Mouse (Mus musculus): ENCODE results near the gene Gm28305. TPM values are rescaled to one million over a fixed set of nuclear protein-coding genes. Genes with fewer than 3 reads are reported as not detected.

Gene Gm28305
- polyA plus RNA-seq, 2 experiments: not detected

GRCm38 (mm10) chr9:104085730-104086429 lies 45.4 kb downstream of the Gm28305 start:
- Histone ChIP-seq H3K27ac (replicated peaks; ENCODE audit: low read depth, low read length) (no peak overlapping the region), H3K9ac (ENCODE audit: low read depth, low read length, severe bottlenecking) (no peak overlapping the region), H3K27me3 (ENCODE audit: control insufficient read depth, insufficient read depth, low read length) (no peaks in the 10 kb centered on the region), H3K4me3 (replicated peaks; ENCODE audit: low read length) (no peak overlapping the region), H3K4me2 (replicated peaks; ENCODE audit: low read depth, low read length, severe bottlenecking) (no peak overlapping the region), H3K9me3 (ENCODE audit: control insufficient read depth, low read length) (no peaks in the 10 kb centered on the region), H3K4me1 (ENCODE audit: control insufficient read depth, insufficient read depth, low read length) (peaks cover 7% of the 10 kb centered on the region; the same call in 1 of the 2 replicates), H3K36me3 (ENCODE audit: control insufficient read depth, insufficient read depth, low read length) (peaks cover 4% of the 10 kb centered on the region; the same call in 1 of the 2 replicates)
- DNase-seq (ENCODE audit: low spot score) (no peak), ATAC-seq (ENCODE audit: low FRiP score, low read depth) (no peak)
- WGBS: 44% methylated on average over 4 of the region's 4 CpGs
- TF ChIP-seq POLR2A (IDR thresholded peaks at IDR 0.05; ENCODE audit: borderline replicate concordance, extremely low read depth, insufficient read depth, insufficient read length): no peak

GRCm38 (mm10) chr9:104088555-104088954 lies 48.1 kb downstream of the Gm28305 start:
- ATAC-seq (ENCODE audit: low FRiP score, low read depth) (no peak), DNase-seq (ENCODE audit: low spot score) (peak; percentile 57)
- Histone ChIP-seq H3K4me3 (replicated peaks; ENCODE audit: low read length) (no peak overlapping the region), H3K4me2 (replicated peaks; ENCODE audit: low read depth, low read length, severe bottlenecking) (no peak overlapping the region), H3K27ac (replicated peaks; ENCODE audit: low read depth, low read length) (peak overlapping the region; percentile 72; the same call in 1 of the 2 replicates), H3K4me1 (ENCODE audit: control insufficient read depth, insufficient read depth, low read length) (peaks cover 7% of the 10 kb centered on the region; the same call in 1 of the 2 replicates), H3K27me3 (ENCODE audit: control insufficient read depth, insufficient read depth, low read length) (no peaks in the 10 kb centered on the region), H3K36me3 (ENCODE audit: control insufficient read depth, insufficient read depth, low read length) (peaks cover 4% of the 10 kb centered on the region; the same call in 1 of the 2 replicates), H3K9ac (ENCODE audit: low read depth, low read length, severe bottlenecking) (no peak overlapping the region), H3K9me3 (ENCODE audit: control insufficient read depth, low read length) (no peaks in the 10 kb centered on the region)
- WGBS: 60% methylated on average over 8 of the region's 8 CpGs
- no peak for TF ChIP-seq POLR2A (IDR thresholded peaks at IDR 0.05; ENCODE audit: borderline replicate concordance, extremely low read depth, insufficient read depth, insufficient read length)

DNA sequence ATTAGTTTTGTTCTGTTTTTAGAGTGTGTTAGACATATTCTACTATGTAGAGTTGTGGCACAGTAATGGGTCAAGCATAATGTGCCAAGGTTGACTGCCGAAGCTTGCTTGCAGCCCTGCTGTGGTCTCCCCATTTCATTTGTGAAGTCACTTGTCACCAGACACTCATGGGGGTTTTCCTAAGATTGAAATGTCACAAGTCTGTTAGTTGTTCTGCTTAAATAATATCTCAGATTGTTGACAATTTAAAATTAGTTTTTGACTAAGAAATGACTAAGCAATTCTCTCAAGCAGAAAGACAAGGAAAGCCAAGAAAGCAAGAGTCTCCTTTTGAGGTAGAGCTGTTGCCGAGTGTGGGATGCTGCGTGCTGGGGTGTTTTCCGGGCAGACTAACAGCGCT lies 52.5 kb downstream of the Gm28305 start:
- Histone ChIP-seq H3K27ac (replicated peaks; ENCODE audit: low read depth, low read length) (no peak overlapping the region), H3K36me3 (ENCODE audit: control insufficient read depth, insufficient read depth, low read length) (no peaks in the 10 kb centered on the region), H3K9ac (ENCODE audit: low read depth, low read length, severe bottlenecking) (no peak overlapping the region), H3K4me1 (ENCODE audit: control insufficient read depth, insufficient read depth, low read length) (peaks cover 7% of the 10 kb centered on the region; the same call in 1 of the 2 replicates), H3K9me3 (ENCODE audit: control insufficient read depth, low read length) (no peaks in the 10 kb centered on the region), H3K4me2 (replicated peaks; ENCODE audit: low read depth, low read length, severe bottlenecking) (no peak overlapping the region), H3K27me3 (ENCODE audit: control insufficient read depth, insufficient read depth, low read length) (no peaks in the 10 kb centered on the region), H3K4me3 (replicated peaks; ENCODE audit: low read length) (no peak overlapping the region)
- no peak for DNase-seq (ENCODE audit: low spot score)
- no peak for TF ChIP-seq POLR2A (IDR thresholded peaks at IDR 0.05; ENCODE audit: borderline replicate concordance, extremely low read depth, insufficient read depth, insufficient read length)
- ATAC-seq (ENCODE audit: low FRiP score, low read depth): no peak
- WGBS: 89% methylated on average over 5 of the region's 5 CpGs

DNA sequence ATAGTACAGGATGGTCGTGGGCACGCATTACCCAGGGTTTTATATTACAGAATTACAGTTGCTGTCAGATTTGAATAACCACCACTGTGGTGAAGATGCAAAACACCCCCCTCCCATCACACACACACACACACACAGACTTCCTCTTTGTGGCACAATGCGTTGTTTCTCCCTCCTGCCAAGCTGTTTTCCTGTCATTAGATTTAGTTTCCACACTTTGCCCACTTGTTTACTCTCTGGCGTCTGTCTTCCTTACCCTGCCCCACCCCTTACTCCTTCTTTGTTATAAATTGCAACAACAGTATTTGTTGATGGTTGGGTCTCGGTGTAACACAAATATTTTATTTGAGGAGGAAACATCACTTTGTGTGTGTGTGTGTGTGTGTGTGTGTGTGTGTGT lies 57.8 kb downstream of the Gm28305 start:
- Histone ChIP-seq H3K9ac (ENCODE audit: low read depth, low read length, severe bottlenecking) (no peak overlapping the region), H3K36me3 (ENCODE audit: control insufficient read depth, insufficient read depth, low read length) (no peaks in the 10 kb centered on the region), H3K27ac (replicated peaks; ENCODE audit: low read depth, low read length) (no peak overlapping the region), H3K4me3 (replicated peaks; ENCODE audit: low read length) (no peak overlapping the region), H3K4me1 (ENCODE audit: control insufficient read depth, insufficient read depth, low read length) (peaks cover 5% of the 10 kb centered on the region; the same call in 1 of the 2 replicates), H3K4me2 (replicated peaks; ENCODE audit: low read depth, low read length, severe bottlenecking) (no peak overlapping the region), H3K27me3 (ENCODE audit: control insufficient read depth, insufficient read depth, low read length) (no peaks in the 10 kb centered on the region), H3K9me3 (ENCODE audit: control insufficient read depth, low read length) (no peaks in the 10 kb centered on the region)
- TF ChIP-seq POLR2A (IDR thresholded peaks at IDR 0.05; ENCODE audit: borderline replicate concordance, extremely low read depth, insufficient read depth, insufficient read length): no peak
- no peak for ATAC-seq (ENCODE audit: low FRiP score, low read depth)
- WGBS: 61% methylated on average over 5 of the region's 5 CpGs
- no peak for DNase-seq (ENCODE audit: low spot score)

- Histone ChIP-seq H3K27ac (replicated peaks; ENCODE audit: low read depth, low read length) (no peak overlapping the region), H3K9me3 (ENCODE audit: control insufficient read depth, low read length) (no peaks in the 10 kb centered on the region), H3K4me1 (ENCODE audit: control insufficient read depth, insufficient read depth, low read length) (peaks cover 5% of the 10 kb centered on the region; the same call in 1 of the 2 replicates), H3K4me3 (replicated peaks; ENCODE audit: low read length) (no peak overlapping the region), H3K9ac (ENCODE audit: low read depth, low read length, severe bottlenecking) (no peak overlapping the region), H3K36me3 (ENCODE audit: control insufficient read depth, insufficient read depth, low read length) (no peaks in the 10 kb centered on the region), H3K27me3 (ENCODE audit: control insufficient read depth, insufficient read depth, low read length) (no peaks in the 10 kb centered on the region), H3K4me2 (replicated peaks; ENCODE audit: low read depth, low read length, severe bottlenecking) (no peak overlapping the region)
- WGBS: 88% methylated on average over 11 of the region's 11 CpGs
- DNase-seq (ENCODE audit: low spot score) (no peak), ATAC-seq (ENCODE audit: low FRiP score, low read depth) (no peak)
- TF ChIP-seq POLR2A (IDR thresholded peaks at IDR 0.05; ENCODE audit: borderline replicate concordance, extremely low read depth, insufficient read depth, insufficient read length): no peak
Observed at GRCm38 (mm10) chr9:104099060-104099459, 58.6 kb downstream of the Gm28305 start.
